Mouse (Mus musculus): ENCODE results near the gene Ncstn.

- TF ChIP-seq CHD2 (IDR thresholded peaks at IDR 0.05; ENCODE audit: low read depth, low read length) = no peak
- TF ChIP-seq ZC3H11A (IDR thresholded peaks at IDR 0.05; ENCODE audit: borderline replicate concordance, low read depth, low read length) = no peak
- no peak for TF ChIP-seq ZNF384 (IDR thresholded peaks at IDR 0.05; ENCODE audit: low read depth, low read length)
Measured at GRCm38 (mm10) chr1:172124572-172124971, 42.0 kb upstream of the Ncstn start.

All from ES-E14 (cell line).